Mouse (Mus musculus): ENCODE data around the gene Slc38a3. TPM values are rescaled to one million over a fixed set of nuclear protein-coding genes. Genes with fewer than 3 reads are reported as not detected.

Gene Slc38a3
- polyA plus RNA-seq, 2 experiments: 19.7 to 23.5 TPM

- H3K9me3 ChIP-seq (ENCODE audit: control insufficient read depth, low read length): no peaks in the 10 kb centered on the region
- H3K4me2 ChIP-seq (ENCODE audit: low read depth): no peak overlapping the region
- no peak overlapping the region for H3K9ac ChIP-seq (replicated peaks)
- H3K27me3 ChIP-seq (ENCODE audit: control insufficient read depth, insufficient read depth, low read length): no peaks in the 10 kb centered on the region
- H3K27ac ChIP-seq: no peak overlapping the region
- 83% methylated on average over 12 of the region's 12 CpGs for WGBS (ENCODE audit: insufficient replicate concordance)
- no peak for ATAC-seq (ENCODE audit: insufficient read depth)
- no peak for DNase-seq (ENCODE audit: low read depth in 3 of 3, low spot score in 3 of 3)
- peaks cover 6% of the 10 kb centered on the region; the same call in 1 of the 2 replicates for H3K36me3 ChIP-seq (replicated peaks; ENCODE audit: control insufficient read depth, insufficient read depth, low read depth)
- peaks cover 25 to 33% of the 10 kb centered on the region in 2 experiments for H3K4me1 ChIP-seq (replicated peaks; ENCODE audit: control insufficient read depth in 2 of 2, insufficient read depth in 2 of 2, low read length in 1 of 2)
- TF ChIP-seq EP300 (IDR thresholded peaks at IDR 0.05; ENCODE audit: low read depth) (no peak), CTCF (IDR thresholded peaks at IDR 0.05; ENCODE audit: low read depth) (peak; percentile 48)
- H3K4me3 ChIP-seq (ENCODE audit: insufficient read depth in 1 of 2, low read depth in 2 of 2, low read length in 2 of 2): no peak overlapping the region
Observed at GRCm38 (mm10) chr9:107625351-107626128, 43.8 kb downstream of the Slc38a3 start.

- H3K27ac ChIP-seq: no peak overlapping the region
- WGBS (ENCODE audit: insufficient replicate concordance): 76% methylated on average over 3 of the region's 3 CpGs
- no peaks in the 10 kb centered on the region for H3K9me3 ChIP-seq (ENCODE audit: control insufficient read depth, low read length)
- peaks cover 6% of the 10 kb centered on the region; the same call in 1 of the 2 replicates for H3K36me3 ChIP-seq (replicated peaks; ENCODE audit: control insufficient read depth, insufficient read depth, low read depth)
- TF ChIP-seq CTCF (IDR thresholded peaks at IDR 0.05; ENCODE audit: low read depth) (no peak), EP300 (IDR thresholded peaks at IDR 0.05; ENCODE audit: low read depth) (no peak)
- no peaks in the 10 kb centered on the region for H3K27me3 ChIP-seq (ENCODE audit: control insufficient read depth, insufficient read depth, low read length)
- H3K4me1 ChIP-seq (replicated peaks; ENCODE audit: control insufficient read depth in 2 of 2, insufficient read depth in 2 of 2, low read length in 1 of 2): peaks cover 25 to 32% of the 10 kb centered on the region in 2 experiments
- H3K9ac ChIP-seq (replicated peaks): no peak overlapping the region
- no peak overlapping the region for H3K4me2 ChIP-seq (ENCODE audit: low read depth)
- no peak for ATAC-seq (ENCODE audit: insufficient read depth)
- no peak for DNase-seq (ENCODE audit: low read depth in 3 of 3, low spot score in 3 of 3)
- no peak overlapping the region for H3K4me3 ChIP-seq (ENCODE audit: insufficient read depth in 1 of 2, low read depth in 2 of 2, low read length in 2 of 2)
Observed at GRCm38 (mm10) chr9:107624951-107625350, 44.4 kb downstream of the Slc38a3 start.

- Histone ChIP-seq H3K27me3 (ENCODE audit: control insufficient read depth, insufficient read depth, low read length) (no peaks in the 10 kb centered on the region), H3K27ac (no peak overlapping the region), H3K9me3 (ENCODE audit: control insufficient read depth, low read length) (no peaks in the 10 kb centered on the region), H3K36me3 (replicated peaks; ENCODE audit: control insufficient read depth, insufficient read depth, low read depth) (peaks cover 10% of the 10 kb centered on the region; the same call in 1 of the 2 replicates), H3K9ac (replicated peaks) (no peak overlapping the region), H3K4me2 (ENCODE audit: low read depth) (no peak overlapping the region), H3K4me3 (ENCODE audit: insufficient read depth in 1 of 2, low read depth in 2 of 2, low read length in 2 of 2) (no peak overlapping the region), H3K4me1 (replicated peaks; ENCODE audit: control insufficient read depth in 2 of 2, insufficient read depth in 2 of 2, low read length in 1 of 2) (peaks cover 22 to 30% of the 10 kb centered on the region in 2 experiments)
- TF ChIP-seq CTCF (IDR thresholded peaks at IDR 0.05; ENCODE audit: low read depth): no peak
- TF ChIP-seq EP300 (IDR thresholded peaks at IDR 0.05; ENCODE audit: low read depth): no peak
- 42% methylated on average over 5 of the region's 5 CpGs for WGBS (ENCODE audit: insufficient replicate concordance)
- ATAC-seq (ENCODE audit: insufficient read depth) (no peak), DNase-seq (ENCODE audit: low read depth in 3 of 3, low spot score in 3 of 3) (no peak)
Observed at GRCm38 (mm10) chr9:107624539-107624938, 44.8 kb downstream of the Slc38a3 start.

GRCm38 (mm10) chr9:107620954-107621353, 48.4 kb downstream of the Slc38a3 start:
- Histone ChIP-seq H3K27me3 (ENCODE audit: control insufficient read depth, insufficient read depth, low read length) (no peaks in the 10 kb centered on the region), H3K36me3 (replicated peaks; ENCODE audit: control insufficient read depth, insufficient read depth, low read depth) (peaks cover 33% of the 10 kb centered on the region), H3K4me1 (replicated peaks; ENCODE audit: control insufficient read depth in 2 of 2, insufficient read depth in 2 of 2, low read length in 1 of 2) (peaks cover 10 to 14% of the 10 kb centered on the region in 2 experiments), H3K4me2 (ENCODE audit: low read depth) (no peak overlapping the region), H3K27ac (no peak overlapping the region), H3K9me3 (ENCODE audit: control insufficient read depth, low read length) (no peaks in the 10 kb centered on the region), H3K9ac (replicated peaks) (no peak overlapping the region), H3K4me3 (ENCODE audit: insufficient read depth in 1 of 2, low read depth in 2 of 2, low read length in 2 of 2) (no peak overlapping the region)
- ATAC-seq (ENCODE audit: insufficient read depth): no peak
- TF ChIP-seq CTCF (IDR thresholded peaks at IDR 0.05; ENCODE audit: low read depth) (no peak), EP300 (IDR thresholded peaks at IDR 0.05; ENCODE audit: low read depth) (no peak)
- no peak for DNase-seq (ENCODE audit: low read depth in 3 of 3, low spot score in 3 of 3)

- no peak for DNase-seq (ENCODE audit: low read depth in 3 of 3, low spot score in 3 of 3)
- Histone ChIP-seq H3K4me3 (ENCODE audit: insufficient read depth in 1 of 2, low read depth in 2 of 2, low read length in 2 of 2) (no peak overlapping the region), H3K27ac (no peak overlapping the region; the same call in 1 of the 2 replicates), H3K4me1 (replicated peaks; ENCODE audit: control insufficient read depth in 2 of 2, insufficient read depth in 2 of 2, low read length in 1 of 2) (peaks cover 5 to 12% of the 10 kb centered on the region in 2 experiments), H3K9me3 (ENCODE audit: control insufficient read depth, low read length) (no peaks in the 10 kb centered on the region), H3K9ac (replicated peaks) (no peak overlapping the region), H3K27me3 (ENCODE audit: control insufficient read depth, insufficient read depth, low read length) (no peaks in the 10 kb centered on the region), H3K36me3 (replicated peaks; ENCODE audit: control insufficient read depth, insufficient read depth, low read depth) (peaks cover 42% of the 10 kb centered on the region), H3K4me2 (ENCODE audit: low read depth) (no peak overlapping the region)
- ATAC-seq (ENCODE audit: insufficient read depth): no peak
- TF ChIP-seq CTCF (IDR thresholded peaks at IDR 0.05; ENCODE audit: low read depth): no peak
- TF ChIP-seq EP300 (IDR thresholded peaks at IDR 0.05; ENCODE audit: low read depth): no peak
- 67% methylated on average over 13 of the region's 13 CpGs for WGBS (ENCODE audit: insufficient replicate concordance)
Observed at GRCm38 (mm10) chr9:107619546-107619879, 49.8 kb downstream of the Slc38a3 start.

Measured in liver, embryonic 14.5 days (tissue).